Mouse (Mus musculus) ovary, postnatal 10 days (tissue): ENCODE measurements around the gene Rrp12.

Experiments used
- DNase-seq: peaks from one replicate; pipeline ENCODE4 v3.0.0; 2022; ENCODE audit warnings: low spot score

Gene Rrp12

DNA sequence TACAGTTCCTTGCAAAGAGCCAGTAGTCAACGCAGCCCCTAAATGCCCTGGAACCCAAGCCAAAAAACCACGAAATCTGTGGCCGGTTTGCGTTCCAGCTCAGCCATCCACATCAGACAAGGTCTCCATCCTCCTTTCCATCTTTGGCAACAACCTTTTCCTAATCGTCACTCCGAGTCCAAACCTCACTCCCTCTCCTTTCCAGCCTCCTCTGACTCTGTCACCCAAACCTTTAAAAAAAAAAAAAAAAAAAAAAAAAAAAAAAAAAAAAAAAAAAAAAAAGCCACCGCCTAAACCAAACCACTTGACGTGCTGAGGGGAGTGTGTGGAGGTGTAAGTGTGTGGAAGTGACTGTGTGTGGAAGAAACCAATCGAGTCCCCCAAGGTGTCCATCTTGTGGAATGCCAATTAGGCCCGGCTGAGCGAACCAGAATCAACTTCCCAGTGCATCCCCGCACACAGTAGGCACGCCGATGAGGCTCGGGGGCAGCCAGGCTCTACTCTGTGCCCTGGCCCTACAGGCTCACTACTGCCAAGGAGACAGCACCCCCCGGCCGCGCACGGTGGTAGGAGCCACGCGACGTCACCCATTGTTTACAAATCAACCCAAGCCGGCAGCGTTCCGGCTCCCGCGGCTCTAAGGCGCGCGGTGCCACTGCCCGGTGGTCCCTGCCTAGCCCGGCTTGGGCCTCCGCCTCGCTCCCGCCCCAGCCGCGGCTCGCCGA, 66.4 kb downstream of the Rrp12 start, which contains the start of gene Frat1:
Frat1 (plus strand) TSS at position 590 of the 725 bp plus-strand sequence.
- peak; percentile 82 for DNase-seq

DNA sequence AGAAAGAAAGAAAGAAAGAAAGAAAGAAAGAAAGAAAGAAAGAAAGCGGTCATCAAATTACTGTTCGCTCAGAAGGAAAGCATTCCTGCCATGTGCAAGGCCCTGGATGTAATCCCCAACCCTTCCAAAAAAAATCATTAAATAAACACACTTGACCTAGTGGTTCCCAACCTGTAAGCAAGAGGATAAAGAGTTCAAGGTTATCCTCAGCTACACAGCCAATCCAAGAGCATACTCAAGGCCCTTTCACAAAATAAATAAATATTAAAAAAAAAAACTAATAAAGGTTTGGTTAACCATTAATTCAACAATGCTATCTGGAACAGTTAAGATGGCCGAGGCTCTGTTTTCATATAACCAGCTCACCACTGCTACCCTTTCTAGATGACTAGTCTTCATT, 67.0 kb downstream of the Rrp12 start:
- DNase-seq = no peak

DNA sequence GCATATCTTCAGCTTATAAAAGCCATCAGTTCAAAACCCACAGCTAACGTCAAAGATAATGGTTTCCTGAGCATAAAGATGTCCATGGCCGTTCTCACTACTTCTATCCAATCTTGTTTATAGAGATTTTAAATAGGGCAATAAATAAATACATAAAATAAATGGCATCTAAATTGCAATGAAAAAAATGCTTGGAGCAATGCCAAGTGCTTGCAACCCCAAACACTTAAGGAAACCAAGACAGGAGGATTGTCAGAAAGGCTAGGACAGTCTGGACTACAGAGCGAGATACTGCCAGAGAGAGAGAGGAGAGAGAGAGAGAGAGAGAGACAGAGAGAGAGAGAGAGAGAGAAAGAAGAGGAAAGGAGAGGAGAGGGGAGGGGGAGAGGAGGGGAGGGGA, 69.4 kb downstream of the Rrp12 start:
- no peak for DNase-seq

DNA sequence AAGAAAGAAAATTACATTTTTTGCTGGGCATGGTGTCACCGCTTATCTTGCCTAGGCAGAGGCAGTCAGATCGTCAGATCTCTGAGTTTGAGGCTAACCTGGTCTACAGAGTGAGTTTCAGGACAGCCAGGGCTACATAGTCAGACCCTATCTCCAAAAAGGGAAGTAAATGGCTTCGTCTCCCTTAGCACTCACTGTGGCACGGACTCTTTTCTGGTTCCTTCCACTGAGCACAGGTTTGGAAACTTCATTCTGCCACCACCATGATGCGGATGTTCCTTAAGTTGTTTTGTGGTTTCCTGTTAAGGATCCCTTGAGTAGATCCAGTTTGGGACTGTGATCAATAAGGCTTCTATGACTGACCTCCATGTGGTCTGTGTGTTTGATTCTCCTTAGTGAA, 71.0 kb downstream of the Rrp12 start:
- no peak for DNase-seq

DNA sequence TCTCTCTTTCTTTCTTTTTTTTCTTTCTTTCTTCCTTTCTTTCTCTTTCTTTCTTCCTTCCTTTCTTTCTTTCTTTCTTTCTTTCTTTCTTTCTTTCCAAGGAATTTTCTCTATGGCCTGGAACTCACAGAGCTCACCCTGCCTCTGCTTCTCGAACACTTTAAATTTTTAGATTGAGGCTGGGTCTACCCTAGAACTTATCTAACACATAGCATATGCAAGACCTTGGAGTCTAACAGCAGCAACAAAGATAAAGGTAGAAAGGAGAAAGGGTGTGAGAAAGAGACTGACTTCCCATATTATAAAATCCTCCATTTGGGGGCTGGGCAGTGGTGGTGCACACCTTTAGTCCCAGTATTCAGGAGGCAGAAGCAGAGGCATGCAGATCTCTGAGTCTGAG, 73.4 kb downstream of the Rrp12 start:
- DNase-seq = no peak

DNA sequence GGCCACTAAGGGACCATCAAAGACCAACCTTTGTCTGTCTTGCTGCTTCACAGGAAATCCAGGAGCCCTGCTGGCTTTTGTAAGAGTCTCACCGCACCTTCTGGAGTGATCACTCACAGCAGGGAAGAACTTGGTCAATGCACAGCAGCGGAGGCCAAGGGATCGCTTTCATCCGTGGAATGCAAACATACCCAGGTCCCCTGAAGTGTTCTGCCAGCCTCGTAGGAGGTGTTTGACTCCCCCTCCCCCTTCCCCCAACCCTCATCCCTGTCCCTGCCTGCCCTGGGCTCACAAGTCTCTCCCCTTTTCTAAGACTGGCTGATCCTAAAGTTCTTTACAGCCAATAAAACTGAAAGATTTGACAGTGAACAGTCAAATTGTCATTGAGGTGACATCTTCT, 74.5 kb downstream of the Rrp12 start:
- DNase-seq = no peak

DNA sequence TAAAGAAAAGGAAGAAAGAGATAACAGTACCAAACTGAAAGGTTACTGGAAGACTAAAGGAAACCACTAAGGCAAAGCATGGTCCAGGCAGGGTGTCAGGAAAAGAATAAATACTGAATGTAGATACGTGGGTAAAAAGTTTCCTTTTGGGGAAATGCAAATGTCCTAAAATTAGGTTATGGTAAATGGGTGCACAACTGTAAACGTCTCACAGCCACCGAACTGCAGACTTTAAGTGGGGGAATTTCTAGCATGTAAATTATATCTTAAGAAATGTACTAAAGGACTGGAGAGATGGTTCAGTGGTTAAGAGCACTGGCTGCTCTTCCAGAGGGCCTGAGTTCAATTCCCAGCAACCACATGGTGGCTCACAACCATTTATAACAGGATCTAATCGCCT, 77.2 kb downstream of the Rrp12 start:
- DNase-seq = no peak

DNA sequence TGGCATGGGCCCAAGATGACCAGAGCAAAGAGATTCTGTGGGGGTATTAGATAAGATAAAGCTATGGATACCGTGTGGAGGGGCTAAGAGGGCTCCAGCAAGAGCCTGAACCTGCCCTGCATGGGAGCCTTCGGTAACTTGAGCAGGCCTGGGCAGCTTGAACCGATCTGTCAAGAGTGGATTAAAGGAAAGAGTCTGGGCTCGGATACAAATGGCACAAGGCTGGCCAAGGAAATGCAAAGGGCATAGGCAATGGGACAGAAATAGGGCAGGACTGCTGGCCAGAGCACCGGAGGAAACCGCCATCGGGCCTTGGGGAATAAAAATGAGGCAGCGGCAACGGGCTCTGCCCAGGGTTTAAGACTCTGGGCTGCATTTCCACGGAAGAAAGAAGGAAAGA, 78.6 kb downstream of the Rrp12 start:
- no peak for DNase-seq

DNA sequence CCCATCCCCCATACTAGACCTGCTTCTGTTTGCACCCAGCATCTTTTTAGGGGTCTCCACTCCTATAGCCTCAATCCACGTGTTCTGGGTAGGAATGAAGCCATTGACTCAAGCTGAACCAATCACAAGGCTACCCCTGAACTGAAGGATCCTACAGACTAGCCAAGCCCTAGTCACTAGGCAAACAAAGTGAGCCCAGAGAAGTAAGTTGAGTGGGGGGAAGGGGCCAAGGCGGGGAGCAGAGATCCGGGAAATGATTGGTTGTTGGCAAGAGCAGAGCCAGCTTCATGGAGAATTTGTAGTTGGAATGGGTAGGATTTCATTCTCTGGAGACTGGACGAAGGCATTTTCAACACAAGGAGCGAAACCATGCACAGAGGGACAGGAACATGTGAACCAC, 79.1 kb downstream of the Rrp12 start:
- DNase-seq = no peak

DNA sequence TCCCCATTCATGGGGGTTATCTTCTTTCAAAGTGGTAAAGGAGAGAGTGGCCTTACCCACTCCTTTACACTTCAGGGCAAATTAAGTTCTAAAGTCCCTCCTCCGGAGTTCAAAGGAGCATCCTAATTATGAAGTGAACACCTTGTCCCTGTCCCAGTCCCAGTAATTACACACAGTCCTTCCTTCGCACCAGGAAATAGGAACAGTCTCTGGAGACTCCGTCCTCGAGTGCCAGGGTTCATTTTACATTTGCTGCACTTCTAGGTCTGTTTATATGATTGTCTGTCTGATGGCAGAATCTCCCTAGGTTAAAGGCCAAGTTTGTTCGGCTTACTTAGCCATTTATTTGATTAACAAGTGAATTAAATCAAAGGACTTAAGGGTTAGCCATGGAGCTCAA, 79.6 kb downstream of the Rrp12 start:
- no peak for DNase-seq

DNA sequence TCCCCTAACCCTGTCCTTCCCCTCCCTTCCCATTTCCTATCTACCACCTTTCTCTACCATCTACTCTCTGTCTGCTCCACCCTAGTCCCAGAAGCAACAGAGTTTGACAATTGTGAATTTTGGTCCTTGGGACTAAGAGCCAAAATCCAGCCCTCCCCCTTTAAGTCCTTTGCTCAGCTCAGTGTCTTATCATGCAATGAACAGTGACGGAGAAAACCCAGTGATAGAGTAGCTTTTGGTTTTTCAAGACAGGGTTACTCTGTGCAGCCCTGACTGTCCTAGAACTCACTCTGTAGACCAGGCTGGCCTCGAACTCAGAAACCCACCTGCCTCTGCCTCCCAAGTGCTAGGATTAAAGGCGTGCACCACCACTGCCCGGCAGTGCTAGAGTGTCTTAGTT, 82.6 kb downstream of the Rrp12 start:
- no peak for DNase-seq
